Mouse (Mus musculus) heart, postnatal 0 days (tissue): ENCODE results near the gene Cacna2d2. TPM values are rescaled to one million over a fixed set of nuclear protein-coding genes. Genes with fewer than 3 reads are reported as not detected.

Experiments
- ATAC-seq: fragments of 200-750 bp; cut with Nextera tagmentation; 2 replicates; pipeline ENCODE4 v1.8.0; 2017; ENCODE audit warnings: low read depth, moderate number of reproducible peaks, moderate library complexity; ENCODE audit not compliant: insufficient read depth
- DNase-seq: peaks from one replicate; pipeline ENCODE4 v3.0.0-alpha.2; 2016; ENCODE audit warnings: low spot score
- H3K27ac ChIP-seq: fragments of 300-500 bp; sonication (generic); 2 replicates; pipeline ENCODE4 v1.5.1; 2014; ENCODE audit warnings: low read depth, mild to moderate bottlenecking
- H3K27me3 ChIP-seq: fragments of 300-500 bp; sonication (generic); 2 replicates; pipeline ENCODE4 v1.6.1; 2014; ENCODE audit warnings: low read length, mixed read lengths; ENCODE audit not compliant: control insufficient read depth, insufficient read depth
- H3K36me3 ChIP-seq: fragments of 300-500 bp; sonication (generic); replicated peaks from 2 replicates; pipeline ENCODE4 v1.6.1; 2014; ENCODE audit warnings: low read length, mixed read lengths; ENCODE audit not compliant: control insufficient read depth, insufficient read depth
- H3K4me1 ChIP-seq: fragments of 300-500 bp; sonication (generic); 2 replicates; pipeline ENCODE4 v1.6.1; 2014; ENCODE audit warnings: antibody characterized with exemption; ENCODE audit not compliant: control insufficient read depth, insufficient read depth
- H3K4me2 ChIP-seq: fragments of 300-500 bp; sonication (generic); 2 replicates; pipeline ENCODE4 v1.6.1; 2014; ENCODE audit warnings: low read depth, mild to moderate bottlenecking, low read length, moderate library complexity
- H3K4me3 ChIP-seq: fragments of 300-500 bp; sonication (generic); 2 replicates; pipeline ENCODE4 v1.5.1; 2014; ENCODE audit warnings: low read depth, low read length
- H3K9ac ChIP-seq: fragments of 300-500 bp; sonication (generic); replicated peaks from 2 replicates; pipeline ENCODE4 v1.6.1; 2014; ENCODE audit warnings: low read depth, low read length, mixed read lengths
- H3K9me3 ChIP-seq: fragments of 300-500 bp; sonication (generic); replicated peaks from 2 replicates; pipeline ENCODE4 v1.6.1; 2016; ENCODE audit warnings: low read length; ENCODE audit not compliant: control insufficient read depth
- CTCF ChIP-seq: IDR thresholded peaks from 2 replicates; pipeline ENCODE4 v1.5.1; 2016; ENCODE audit warnings: antibody characterized with exemption, control low read depth, low read depth
- EP300 ChIP-seq: IDR thresholded peaks from 2 replicates; pipeline ENCODE4 v1.6.1; 2016; ENCODE audit warnings: antibody characterized with exemption, low read depth
- WGBS: fragments of 180-500 bp; shearing (Covaris S2); extraction: QIAGEN DNeasy Blood & Tissue Kit; methylation state at CpG from one replicate; pipeline ENCODE4 v1.1.7; 2014; 5-methylcytosine and 5-hydroxymethylcytosine counted together
- polyA plus RNA-seq: library from polyadenylated mRNA; unstranded; fragments of >200 nt; fragmentation: Nextera tagmentation; extraction: Ambion mirVana; gene quantifications from 2 replicates; pipeline ENCODE4 v1.2.1, GENCODE M21; 2015
- total RNA-seq: library from RNA; depleted of rRNA; stranded (reverse); fragments of >200 nt; gene quantifications from 2 replicates; pipeline ENCODE4 v1.2.3, GENCODE M21; 2014; ENCODE audit warnings: low replicate concordance

The Cacna2d2 gene
- total and polyA plus RNA-seq, 2 experiments from 2014 or later: 1.1 to 34.8 TPM

GRCm38 (mm10) chr9:107490625-107491024 is 91.2 kb downstream of the Cacna2d2 start:
- TF ChIP-seq EP300: no peak
- no peak for TF ChIP-seq CTCF
- no peaks in the 10 kb centered on the region for H3K27me3 ChIP-seq
- H3K4me3 ChIP-seq: no peak overlapping the region
- H3K4me1 ChIP-seq: no peaks in the 10 kb centered on the region
- no peak overlapping the region for H3K9ac ChIP-seq
- ATAC-seq (no peak), DNase-seq (no peak)
- H3K27ac ChIP-seq: no peak overlapping the region
- WGBS: 59% methylated on average over 6 of the region's 6 CpGs
- H3K4me2 ChIP-seq: no peak overlapping the region
- no peaks in the 10 kb centered on the region for H3K36me3 ChIP-seq
- no peaks in the 10 kb centered on the region for H3K9me3 ChIP-seq

GRCm38 (mm10) chr9:107493511-107493910 is 94.1 kb downstream of the Cacna2d2 start:
- H3K36me3 ChIP-seq: no peaks in the 10 kb centered on the region
- no peak overlapping the region for H3K9ac ChIP-seq
- H3K27ac ChIP-seq: no peak overlapping the region
- no peak for DNase-seq
- no peak for TF ChIP-seq EP300
- TF ChIP-seq CTCF: no peak
- no peak overlapping the region for H3K4me2 ChIP-seq
- H3K27me3 ChIP-seq: no peaks in the 10 kb centered on the region
- no peaks in the 10 kb centered on the region for H3K9me3 ChIP-seq
- no peak for ATAC-seq
- 5% methylated on average over 1 of the region's 1 CpGs for WGBS
- no peaks in the 10 kb centered on the region for H3K4me1 ChIP-seq
- H3K4me3 ChIP-seq: no peak overlapping the region

GRCm38 (mm10) chr9:107494238-107494637 is 94.8 kb downstream of the Cacna2d2 start:
- Histone ChIP-seq H3K4me1 (no peaks in the 10 kb centered on the region), H3K36me3 (no peaks in the 10 kb centered on the region), H3K27me3 (no peaks in the 10 kb centered on the region), H3K27ac (no peak overlapping the region), H3K4me2 (no peak overlapping the region), H3K4me3 (no peak overlapping the region), H3K9ac (no peak overlapping the region), H3K9me3 (no peaks in the 10 kb centered on the region)
- no peak for DNase-seq
- TF ChIP-seq EP300 (no peak), CTCF (no peak)
- no peak for ATAC-seq
- WGBS: 86% methylated on average over 12 of the region's 12 CpGs

- TF ChIP-seq EP300 (no peak), CTCF (no peak)
- Histone ChIP-seq H3K9ac (no peak overlapping the region), H3K36me3 (no peaks in the 10 kb centered on the region), H3K27me3 (no peaks in the 10 kb centered on the region), H3K4me3 (no peak overlapping the region), H3K9me3 (no peaks in the 10 kb centered on the region), H3K4me1 (peaks cover 4% of the 10 kb centered on the region; the same call in 1 of the 2 replicates), H3K4me2 (no peak overlapping the region), H3K27ac (no peak overlapping the region)
- DNase-seq: no peak
- ATAC-seq: no peak
- WGBS: 69% methylated on average over 3 of the region's 3 CpGs
These were observed 96.9 kb downstream of the Cacna2d2 start for GRCm38 (mm10) chr9:107496359-107496758.

- 47% methylated on average over 3 of the region's 3 CpGs for WGBS
These were observed 101.4 kb downstream of the Cacna2d2 start for GRCm38 (mm10) chr9:107500708-107501286.

More at GRCm38 (mm10) chr9:107500708-107501286, 101.4 kb downstream of the Cacna2d2 start:
- Histone ChIP-seq H3K27ac (no peak overlapping the region), H3K36me3 (no peaks in the 10 kb centered on the region), H3K4me3 (no peak overlapping the region), H3K9me3 (no peaks in the 10 kb centered on the region), H3K4me1 (peaks cover 4% of the 10 kb centered on the region; the same call in 1 of the 2 replicates), H3K9ac (no peak overlapping the region), H3K27me3 (no peaks in the 10 kb centered on the region), H3K4me2 (no peak overlapping the region)
- TF ChIP-seq CTCF: no peak
- no peak for TF ChIP-seq EP300
- 0 out of 2 replicates have a peak, but pooled peaks have one; percentile 52 for ATAC-seq
- no peak for DNase-seq
